Mouse (Mus musculus): ENCODE measurements around the gene Plxnc1. TPM values are rescaled to one million over a fixed set of nuclear protein-coding genes. Genes with fewer than 3 reads are reported as not detected.

The Plxnc1 gene
- total RNA-seq, 2 experiments from 2014 or later, result 6.2 to 6.9 TPM

- no peak for DNase-seq
Observed at GRCm38 (mm10) chr10:94947386-94947785, 2.8 kb upstream of the Plxnc1 start.

GRCm38 (mm10) chr10:94945206-94945711, 624 bp upstream of the Plxnc1 start:
- DNase-seq, result peak; percentile 36

GRCm38 (mm10) chr10:94943846-94944690, 567 bp downstream of the Plxnc1 start:
- DNase-seq, result peak; percentile 72

GRCm38 (mm10) chr10:94943401-94943845, 1.2 kb downstream of the Plxnc1 start:
- peak; percentile 51 for DNase-seq

- peak; percentile 49 for DNase-seq
Observed at GRCm38 (mm10) chr10:94942449-94943041, 2.1 kb downstream of the Plxnc1 start.

GRCm38 (mm10) chr10:94941551-94941950, 3.1 kb downstream of the Plxnc1 start:
- no peak for DNase-seq

GRCm38 (mm10) chr10:94940786-94941185, 3.8 kb downstream of the Plxnc1 start:
- no peak for DNase-seq

- DNase-seq, result no peak
Observed at GRCm38 (mm10) chr10:94940061-94940460, 4.6 kb downstream of the Plxnc1 start.

- DNase-seq, result no peak
Observed at GRCm38 (mm10) chr10:94938899-94939298, 5.7 kb downstream of the Plxnc1 start.

GRCm38 (mm10) chr10:94938320-94938719, 6.3 kb downstream of the Plxnc1 start:
- DNase-seq, result no peak

GRCm38 (mm10) chr10:94935270-94935669, 9.4 kb downstream of the Plxnc1 start:
- DNase-seq, result no peak

- DNase-seq, result no peak
Observed at GRCm38 (mm10) chr10:94934151-94934614, 10.5 kb downstream of the Plxnc1 start.

GRCm38 (mm10) chr10:94931961-94932832, 12.4 kb downstream of the Plxnc1 start:
- peak; percentile 61 for DNase-seq

- no peak for DNase-seq
Observed at GRCm38 (mm10) chr10:94928164-94928563, 16.5 kb downstream of the Plxnc1 start.

- no peak for DNase-seq
Observed at GRCm38 (mm10) chr10:94926297-94926696, 18.3 kb downstream of the Plxnc1 start.

GRCm38 (mm10) chr10:94924878-94925277, 19.8 kb downstream of the Plxnc1 start:
- no peak for DNase-seq

GRCm38 (mm10) chr10:94924450-94924849, 20.2 kb downstream of the Plxnc1 start:
- no peak for DNase-seq

GRCm38 (mm10) chr10:94923337-94923762, 21.3 kb downstream of the Plxnc1 start:
- no peak for DNase-seq

GRCm38 (mm10) chr10:94922848-94923247, 21.8 kb downstream of the Plxnc1 start:
- no peak for DNase-seq

GRCm38 (mm10) chr10:94921751-94922150, 22.9 kb downstream of the Plxnc1 start:
- DNase-seq, result no peak

- no peak for DNase-seq
Observed at GRCm38 (mm10) chr10:94920526-94920925, 24.1 kb downstream of the Plxnc1 start.

- DNase-seq, result no peak
Observed at GRCm38 (mm10) chr10:94919960-94920359, 24.7 kb downstream of the Plxnc1 start.
